Mouse (Mus musculus) left cerebral cortex, postnatal 14 days (tissue): ENCODE measurements around the gene Ankrd54. TPM values are rescaled to one million over a fixed set of nuclear protein-coding genes. Genes with fewer than 3 reads are reported as not detected.
"Not testable (repeated sequence)": the region's sequence is repeated elsewhere in the genome, so short reads cannot be mapped to it uniquely, and the experiment has no call there.

ENCODE experiments used
- DNase-seq, 2 experiments: peaks; one replicate each; pipeline ENCODE4 v3.0.0; 2021 to 2022; ENCODE audit warnings: low spot score in 2 of 2, mixed read lengths in 1 of 2
- intact Hi-C: fragments of 180-260 bp; cut with DNase I; formaldehyde crosslinking; loops from one replicate; pipeline ENCODE4 v1.15.1; 2025
- total RNA-seq, 2 experiments: library from RNA; stranded (reverse); gene quantifications; 2 replicates each; pipeline ENCODE4 v1.2.3; 2021

Gene Ankrd54
- total RNA-seq, 2 experiments from 2014 or later, result 17.3 to 18.6 TPM

GRCm38 (mm10) chr15:79051461-79052360 is 11.0 kb downstream of the Ankrd54 start:
- DNase-seq, result no peak
- intact Hi-C loops, result no loop called here

GRCm38 (mm10) chr15:79050964-79051363 is 11.7 kb downstream of the Ankrd54 start:
- no peak for DNase-seq
- intact Hi-C loops, result no loop called here

GRCm38 (mm10) chr15:79050160-79050845 is 12.4 kb downstream of the Ankrd54 start:
- intact Hi-C loops, result no loop called here
- DNase-seq, result no peak

- intact Hi-C loops, result no loop called here
- no peak for DNase-seq
These were observed 14.5 kb downstream of the Ankrd54 start for GRCm38 (mm10) chr15:79048186-79048585.

GRCm38 (mm10) chr15:79044837-79045236 is 17.9 kb downstream of the Ankrd54 start:
- DNase-seq, result no peak
- intact Hi-C loops, result no loop called here

- peak; percentile 55 to 58 for DNase-seq
- intact Hi-C loops, result no loop called here
These were observed 19.8 kb downstream of the Ankrd54 start for GRCm38 (mm10) chr15:79042721-79043491.

GRCm38 (mm10) chr15:79041585-79041984 is 21.1 kb downstream of the Ankrd54 start, which contains the start of gene Galr3:
Gene Galr3 (plus strand): TSS chr15:79041885.
- no peak for DNase-seq
- intact Hi-C loops, result no loop called here

GRCm38 (mm10) chr15:79040501-79041416 is 21.9 kb downstream of the Ankrd54 start:
- intact Hi-C loops, result no loop called here
- no peak for DNase-seq

GRCm38 (mm10) chr15:79038853-79039252 is 23.8 kb downstream of the Ankrd54 start:
- intact Hi-C loops, result loop anchor here (2.0 kb wide), 1 partner anchor 32 kb away; no protein-coding TSS in a partner anchor
- DNase-seq, result peak; percentile 57 to 74

GRCm38 (mm10) chr15:79038331-79038730 is 24.4 kb downstream of the Ankrd54 start:
- no peak for DNase-seq
- intact Hi-C loops, result loop anchor here (2.0 kb wide), 1 partner anchor 32 kb away; no protein-coding TSS in a partner anchor

GRCm38 (mm10) chr15:79037913-79038328 is 24.8 kb downstream of the Ankrd54 start:
- DNase-seq, result peak in 1 of 2 experiments; percentile 65
- intact Hi-C loops, result loop anchor here (2.0 kb wide), 1 partner anchor 33 kb away; no protein-coding TSS in a partner anchor

- intact Hi-C loops, DNase-seq: not testable (repeated sequence)
These were observed 30.8 kb downstream of the Ankrd54 start for GRCm38 (mm10) chr15:79031908-79032307.

- DNase-seq, result peak; percentile 84 to 85
- intact Hi-C loops, result no loop called here
These were observed 31.9 kb downstream of the Ankrd54 start for GRCm38 (mm10) chr15:79030551-79031435.

- intact Hi-C loops, result no loop called here
- no peak for DNase-seq
These were observed 33.0 kb downstream of the Ankrd54 start for GRCm38 (mm10) chr15:79029519-79030241.

GRCm38 (mm10) chr15:79028823-79029484 is 33.7 kb downstream of the Ankrd54 start:
- intact Hi-C loops, result no loop called here
- DNase-seq, result no peak

GRCm38 (mm10) chr15:79028237-79028738 is 34.4 kb downstream of the Ankrd54 start, which contains the start of gene H1f0:
Gene H1f0 (plus strand): TSS chr15:79028450.
- peak; percentile 94 for DNase-seq
- intact Hi-C loops, result no loop called here
